Mouse (Mus musculus) kidney, embryonic 14.5 days (tissue): Measurements from ENCODE around the gene F12. TPM values are rescaled to one million over a fixed set of nuclear protein-coding genes. Genes with fewer than 3 reads are reported as not detected.
"Not testable (repeated sequence)": the region's sequence is repeated elsewhere in the genome, so short reads cannot be mapped to it uniquely, and the experiment has no call there.

Source experiments
- ATAC-seq: fragments of 200-750 bp; cut with Nextera tagmentation; 2 replicates; pipeline ENCODE4 v1.8.0; 2017; ENCODE audit warnings: moderate number of reproducible peaks, mild to moderate bottlenecking, moderate TSS enrichment, moderate library complexity; ENCODE audit not compliant: low FRiP score, low TSS enrichment
- H3K27ac ChIP-seq: fragments of 300-500 bp; sonication (generic); 2 replicates; pipeline ENCODE4 v1.5.1; 2014; ENCODE audit warnings: low read depth, mild to moderate bottlenecking, low read length, moderate library complexity, mixed read lengths
- H3K27me3 ChIP-seq: fragments of 300-500 bp; sonication (generic); 2 replicates; pipeline ENCODE4 v1.6.1; 2014; ENCODE audit warnings: mild to moderate bottlenecking, low read length; ENCODE audit not compliant: control insufficient read depth, insufficient read depth
- H3K36me3 ChIP-seq: fragments of 300-500 bp; sonication (generic); 2 replicates; pipeline ENCODE4 v1.6.1; 2014; ENCODE audit warnings: low read length, mixed read lengths; ENCODE audit not compliant: control insufficient read depth, insufficient read depth
- H3K4me1 ChIP-seq: fragments of 300-500 bp; sonication (generic); 2 replicates; pipeline ENCODE4 v1.6.1; 2014; ENCODE audit warnings: low read length, mixed read lengths; ENCODE audit not compliant: control insufficient read depth, insufficient read depth
- H3K4me2 ChIP-seq: fragments of 300-500 bp; sonication (generic); replicated peaks from 2 replicates; pipeline ENCODE4 v1.6.1; 2014; ENCODE audit warnings: low read depth, mild to moderate bottlenecking, low read length
- H3K4me3 ChIP-seq: fragments of 300-500 bp; sonication (generic); 2 replicates; pipeline ENCODE4 v1.5.1; 2014; ENCODE audit warnings: mild to moderate bottlenecking, low read length
- H3K9ac ChIP-seq: fragments of 300-500 bp; sonication (generic); 2 replicates; pipeline ENCODE4 v1.6.1; 2014; ENCODE audit warnings: low read depth, mild to moderate bottlenecking, low read length, moderate library complexity
- H3K9me3 ChIP-seq: fragments of 300-500 bp; sonication (generic); 2 replicates; pipeline ENCODE4 v1.6.1; 2016; ENCODE audit warnings: low read length; ENCODE audit not compliant: control insufficient read depth
- WGBS: fragments of 180-500 bp; shearing (Covaris S2); extraction: QIAGEN DNeasy Blood & Tissue Kit; methylation state at CpG from one replicate; pipeline ENCODE4 v1.1.7; 2014; 5-methylcytosine and 5-hydroxymethylcytosine counted together
- polyA plus RNA-seq: library from polyadenylated mRNA; unstranded; fragments of >200 nt; fragmentation: Nextera tagmentation; extraction: Ambion mirVana; gene quantifications from 2 replicates; pipeline ENCODE4 v1.2.1, GENCODE M21; 2014

F12 gene
- polyA plus RNA-seq, 1 experiment from 2014 or later: not detected

DNA sequence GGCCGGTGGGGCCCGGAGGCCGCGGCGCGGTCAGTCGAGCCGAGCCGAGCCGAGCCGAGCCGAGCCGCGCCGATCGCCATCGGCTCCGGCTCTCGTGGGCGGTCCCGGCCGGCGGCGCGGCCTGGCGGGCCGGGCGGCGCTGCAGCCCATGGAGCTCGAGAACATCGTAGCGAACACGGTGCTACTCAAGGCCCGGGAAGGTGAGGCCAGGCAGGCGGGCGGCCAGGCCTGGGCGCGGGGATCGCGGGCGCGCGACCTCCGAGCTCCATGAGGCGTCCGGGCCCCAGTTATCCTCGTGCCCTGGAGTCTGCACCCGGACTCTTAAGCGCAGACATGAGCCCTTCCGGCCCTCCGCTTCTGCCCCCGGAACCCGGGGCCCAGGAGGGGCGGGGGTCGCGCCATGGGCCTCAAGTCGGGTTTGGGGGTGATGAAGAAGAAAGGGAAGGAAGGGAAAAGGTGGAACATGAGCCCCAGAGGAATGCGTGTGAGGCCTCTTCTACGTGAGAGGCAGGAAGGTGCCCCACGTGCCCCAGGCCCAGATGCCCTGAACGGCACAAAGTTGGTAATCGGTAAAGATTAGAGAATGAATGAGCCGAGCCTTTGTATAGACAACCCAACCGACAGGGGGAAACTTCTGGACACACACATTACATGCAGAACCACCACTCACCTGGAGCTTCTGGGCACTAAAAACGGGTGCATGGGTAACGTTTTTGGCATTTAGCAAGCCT is 18.9 kb upstream of the F12 start:
- peak overlapping the region; percentile 91 for H3K27ac ChIP-seq
- H3K4me3 ChIP-seq: peak overlapping the region; percentile 88
- ATAC-seq: peak; percentile 25
- H3K36me3 ChIP-seq: peaks cover 10% of the 10 kb centered on the region
- H3K4me2 ChIP-seq: peak overlapping the region; percentile 80
- peak overlapping the region; percentile 96 for H3K9ac ChIP-seq
- under 1% methylated on average over 46 of the region's 66 CpGs for WGBS
- no peaks in the 10 kb centered on the region for H3K27me3 ChIP-seq
- H3K4me1 ChIP-seq: peaks cover 23% of the 10 kb centered on the region
- H3K9me3 ChIP-seq: no peaks in the 10 kb centered on the region

DNA sequence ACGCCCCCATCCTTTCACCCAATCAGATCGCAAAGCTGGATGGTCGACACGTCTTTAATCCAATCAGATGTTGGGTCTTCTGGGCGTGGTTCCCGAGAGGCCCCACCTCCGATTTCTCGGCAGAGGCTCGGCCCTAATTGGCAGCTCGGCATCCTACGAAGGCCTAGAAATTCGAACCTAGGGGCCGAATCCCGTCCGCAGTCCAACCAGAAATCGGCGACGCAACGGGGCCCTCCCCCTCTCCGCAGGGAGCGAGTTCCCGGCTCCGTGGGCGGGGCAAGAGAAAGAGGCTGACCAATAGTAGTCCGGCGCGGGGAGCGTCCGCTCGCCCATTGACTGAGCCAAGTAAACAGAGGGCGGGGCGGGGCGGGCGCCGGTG is 18.3 kb upstream of the F12 start, which contains the start of gene Grk6:
Gene Grk6, plus strand, starts transcription at position 136 of the 379 bp plus-strand sequence.
- 1% methylated on average over 35 of the region's 35 CpGs for WGBS
- H3K9me3 ChIP-seq: no peaks in the 10 kb centered on the region
- ATAC-seq: peak; percentile 97

DNA sequence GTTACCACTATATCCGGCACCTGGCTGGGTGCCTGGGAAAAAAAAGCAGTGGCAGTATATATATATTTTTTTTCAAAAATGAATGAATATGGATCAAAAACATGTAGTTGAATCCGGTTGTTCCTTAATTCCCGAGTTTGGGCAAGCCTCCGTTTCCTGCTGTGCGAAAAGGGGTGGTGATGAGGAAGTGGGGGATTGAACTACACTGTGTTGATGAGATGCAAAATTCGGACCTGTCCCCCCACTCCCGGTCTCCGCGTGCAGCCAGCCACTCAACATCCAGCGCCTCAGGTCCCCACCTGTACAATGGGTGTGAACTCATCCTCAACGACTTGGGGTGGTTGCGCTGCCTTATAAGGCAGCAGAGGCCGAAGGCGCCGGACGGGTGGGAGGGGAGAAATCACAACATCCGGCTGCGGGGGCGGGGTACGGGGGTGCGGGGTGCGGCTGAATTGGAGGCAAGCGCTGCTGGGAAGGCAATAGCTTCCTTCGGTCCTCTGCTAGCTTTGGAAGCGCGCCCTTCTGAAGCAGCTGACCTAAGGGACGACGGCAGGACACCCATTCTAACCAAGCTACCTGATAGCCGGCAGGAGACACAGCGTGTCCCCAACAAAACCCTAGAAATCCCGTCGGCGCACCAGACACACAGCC is 17.8 kb upstream of the F12 start:
- ATAC-seq: peak; percentile 82
- peak overlapping the region; percentile 69 for H3K4me2 ChIP-seq
- H3K4me3 ChIP-seq: peak overlapping the region; percentile 88
- peaks cover 23% of the 10 kb centered on the region for H3K4me1 ChIP-seq
- no peaks in the 10 kb centered on the region for H3K9me3 ChIP-seq
- peaks cover 2% of the 10 kb centered on the region; the same call in 1 of the 2 replicates for H3K36me3 ChIP-seq
- WGBS: 2% methylated on average over 33 of the region's 33 CpGs
- peak overlapping the region; percentile 51; the same call in 1 of the 2 replicates for H3K9ac ChIP-seq
- H3K27me3 ChIP-seq: no peaks in the 10 kb centered on the region
- H3K27ac ChIP-seq: peak overlapping the region; percentile 92

More for the DNA sequence above, 18.3 kb upstream of the F12 start, which contains the start of gene Grk6:
- peak within 1 kb of the TSS; percentile 92 for H3K27ac ChIP-seq
- peaks cover 23% of the 10 kb centered on the region for H3K4me1 ChIP-seq
- peak within 1 kb of the TSS; percentile 96 for H3K9ac ChIP-seq
- peak within 1 kb of the TSS; percentile 80 for H3K4me2 ChIP-seq
- H3K27me3 ChIP-seq: no peaks in the 10 kb centered on the region
- peaks cover 6% of the 10 kb centered on the region; the same call in 1 of the 2 replicates for H3K36me3 ChIP-seq
- peak within 1 kb of the TSS; percentile 88 for H3K4me3 ChIP-seq

DNA sequence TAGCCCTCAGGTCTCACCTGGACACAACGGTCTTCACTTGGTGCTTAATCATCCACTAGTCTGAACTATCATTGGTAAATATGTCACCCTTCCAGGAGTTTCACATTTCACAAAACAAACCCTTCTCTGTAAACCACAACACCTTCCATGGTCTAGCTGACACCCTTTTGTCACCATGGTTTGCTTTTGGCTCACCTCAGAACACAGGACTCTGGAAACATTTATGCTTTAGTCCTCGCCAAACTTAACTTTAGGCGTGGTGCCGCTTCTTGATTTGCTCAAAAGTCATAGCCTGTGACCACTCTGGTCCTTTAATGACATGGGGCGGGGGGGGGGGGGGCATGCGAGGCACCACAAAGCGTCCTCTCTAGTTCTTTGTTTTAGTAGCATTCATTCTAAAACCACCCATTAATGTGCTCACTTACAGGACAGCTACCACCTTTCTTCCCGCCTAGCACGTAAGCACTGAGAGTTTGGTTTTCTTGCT is 17.2 kb upstream of the F12 start:
- Histone ChIP-seq H3K9ac (peak overlapping the region; percentile 51; the same call in 1 of the 2 replicates), H3K27ac (peak overlapping the region; percentile 92; the same call in 1 of the 2 replicates)

DNA sequence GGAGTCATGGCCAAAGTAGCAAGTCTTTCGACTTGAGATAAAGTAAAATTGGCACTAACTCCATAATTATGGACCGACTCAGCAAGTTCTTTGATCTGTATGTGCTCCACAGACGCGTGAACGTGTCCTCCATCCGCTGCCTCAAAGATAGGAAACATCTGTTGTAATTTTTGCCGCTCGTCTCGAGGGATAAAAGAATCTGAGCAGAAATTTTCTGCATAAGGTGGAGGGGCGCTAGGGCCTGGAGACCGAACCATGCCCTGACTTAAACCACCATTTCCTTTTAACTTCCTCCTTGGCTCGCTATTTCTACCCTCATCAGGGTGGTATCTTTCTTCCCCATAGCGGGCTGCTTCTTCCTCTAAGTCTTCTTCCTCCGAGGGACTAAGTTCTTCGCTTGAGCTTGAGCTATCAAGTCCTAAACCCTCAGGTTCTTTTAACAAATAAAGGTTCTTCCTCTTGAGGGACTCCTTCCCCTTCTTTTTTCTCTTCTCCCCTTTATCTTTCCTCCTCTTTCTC is 10.6 kb upstream of the F12 start:
- not testable (repeated sequence) for H3K4me2 ChIP-seq, H3K4me3 ChIP-seq, H3K4me1 ChIP-seq, ATAC-seq, H3K27me3 ChIP-seq, H3K9me3 ChIP-seq, H3K27ac ChIP-seq, H3K36me3 ChIP-seq, H3K9ac ChIP-seq
- WGBS: 92% methylated on average over 15 of the region's 15 CpGs

More for the DNA sequence above, 17.2 kb upstream of the F12 start:
- Histone ChIP-seq H3K4me1 (peaks cover 23% of the 10 kb centered on the region), H3K36me3 (no peaks in the 10 kb centered on the region), H3K9me3 (no peaks in the 10 kb centered on the region), H3K4me2 (peak overlapping the region; percentile 69), H3K27me3 (no peaks in the 10 kb centered on the region), H3K4me3 (peak overlapping the region; percentile 88)
- ATAC-seq: no peak
- WGBS: 35% methylated on average over 9 of the region's 9 CpGs

DNA sequence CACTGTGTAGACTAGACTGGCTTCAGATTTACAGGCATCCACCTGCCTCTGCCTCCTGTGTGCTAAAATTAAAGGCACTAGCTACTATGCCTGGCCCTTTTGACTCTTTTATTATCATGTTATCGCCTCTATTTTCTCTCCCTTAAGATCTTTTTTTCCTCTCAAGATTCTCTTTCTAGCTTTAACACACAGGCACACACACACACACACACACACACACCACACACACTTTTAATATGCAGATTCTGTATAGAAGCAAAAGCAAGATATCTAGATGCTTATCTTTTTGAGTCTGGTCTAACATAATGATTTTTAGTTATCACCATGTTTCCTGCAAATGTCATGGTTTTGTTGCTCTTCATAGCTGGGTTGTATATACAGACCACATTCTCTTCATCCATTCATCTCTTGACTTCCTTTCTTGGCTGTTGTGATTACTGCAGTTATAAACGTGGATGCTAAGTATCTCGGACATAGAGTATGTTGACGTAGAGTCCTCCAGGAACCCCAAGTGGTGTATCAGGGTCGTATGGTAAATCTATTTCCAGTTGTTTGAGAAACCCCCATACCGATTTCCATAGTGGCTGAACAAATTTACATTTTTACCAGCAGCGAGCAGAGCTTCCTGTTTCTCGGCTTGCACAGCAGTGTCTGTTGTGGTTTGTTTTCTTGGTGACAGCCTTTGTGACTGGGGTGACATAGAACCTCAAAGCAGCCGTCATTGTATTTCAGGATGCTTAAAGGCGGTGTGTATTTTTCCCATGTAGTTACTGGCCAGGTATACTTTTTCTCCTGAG is 5.5 kb upstream of the F12 start:
- 78% methylated on average over 10 of the region's 10 CpGs for WGBS
- no peaks in the 10 kb centered on the region for H3K4me1 ChIP-seq
- no peaks in the 10 kb centered on the region for H3K36me3 ChIP-seq
- no peak overlapping the region for H3K4me3 ChIP-seq
- H3K9me3 ChIP-seq: 0 out of 2 replicates have a peak, but pooled peaks cover 4% of the 10 kb centered on the region
- H3K27me3 ChIP-seq: no peaks in the 10 kb centered on the region
- no peak overlapping the region for H3K9ac ChIP-seq
- no peak for ATAC-seq
- no peak overlapping the region for H3K27ac ChIP-seq
- no peak overlapping the region for H3K4me2 ChIP-seq

DNA sequence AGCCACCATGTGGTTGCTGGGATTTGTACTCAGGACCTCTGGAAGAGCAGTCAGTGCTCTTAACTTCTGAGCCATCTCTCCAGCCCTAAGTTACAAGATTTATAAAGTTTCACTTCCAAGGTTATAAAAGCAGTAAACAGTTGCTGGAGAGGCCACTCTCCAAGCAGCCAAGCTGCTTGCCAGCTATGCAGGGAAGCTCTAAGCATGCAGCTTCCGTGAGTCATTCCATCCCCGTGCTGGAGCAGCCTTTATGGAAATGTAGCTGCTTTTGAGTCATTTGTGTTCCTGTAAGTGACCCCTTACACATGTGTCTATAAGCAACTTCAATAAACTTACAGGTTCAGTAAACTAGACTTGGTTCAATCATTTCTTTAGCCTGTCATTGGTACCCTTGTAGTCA is 4.0 kb upstream of the F12 start:
- no peak for ATAC-seq
- no peaks in the 10 kb centered on the region for H3K4me1 ChIP-seq
- no peak overlapping the region for H3K4me2 ChIP-seq
- no peak overlapping the region for H3K4me3 ChIP-seq
- no peak overlapping the region for H3K27ac ChIP-seq
- 79% methylated on average over 2 of the region's 2 CpGs for WGBS
- H3K36me3 ChIP-seq: no peaks in the 10 kb centered on the region
- H3K9me3 ChIP-seq: 0 out of 2 replicates have a peak, but pooled peaks cover 4% of the 10 kb centered on the region
- H3K27me3 ChIP-seq: no peaks in the 10 kb centered on the region
- no peak overlapping the region for H3K9ac ChIP-seq

DNA sequence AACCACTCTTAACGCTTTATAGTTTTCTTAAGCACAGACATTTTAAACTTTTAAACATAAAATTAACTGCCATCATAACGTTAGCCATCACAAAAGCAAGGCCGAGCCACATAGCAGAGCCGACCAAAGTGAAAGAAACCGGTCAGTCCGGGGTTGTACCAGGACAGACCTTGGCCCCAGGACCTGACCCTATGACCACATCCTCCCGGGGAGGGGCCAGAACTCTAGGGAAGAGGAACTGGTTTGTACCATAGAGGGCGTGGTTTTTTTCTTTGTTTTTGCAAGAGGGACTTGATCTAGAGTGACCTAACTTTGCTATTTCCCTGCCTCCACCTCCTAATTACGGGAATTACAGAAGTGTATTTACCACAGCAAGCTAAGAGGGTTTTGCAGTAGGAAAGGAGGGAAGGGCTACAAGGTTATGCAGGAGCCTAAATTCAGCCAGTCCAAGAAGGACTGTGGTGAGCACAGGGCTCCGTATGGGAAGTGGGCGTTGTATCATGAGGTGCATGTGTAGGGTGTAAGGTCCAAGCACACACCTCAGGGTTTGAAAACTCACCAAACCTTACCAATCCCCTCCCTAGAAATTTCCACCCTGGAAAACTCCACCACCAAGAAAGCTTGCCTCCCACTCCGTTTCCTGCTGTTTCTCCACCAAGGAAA is 2.8 kb upstream of the F12 start:
- no peak for ATAC-seq
- Histone ChIP-seq H3K9ac (no peak overlapping the region), H3K4me2 (no peak overlapping the region), H3K9me3 (0 out of 2 replicates have a peak, but pooled peaks cover 4% of the 10 kb centered on the region), H3K27me3 (no peaks in the 10 kb centered on the region), H3K27ac (no peak overlapping the region), H3K4me1 (no peaks in the 10 kb centered on the region), H3K4me3 (no peak overlapping the region), H3K36me3 (no peaks in the 10 kb centered on the region)
- 56% methylated on average over 12 of the region's 12 CpGs for WGBS
